Mouse (Mus musculus): Measurements from ENCODE around the gene Pex10. TPM values are rescaled to one million over a fixed set of nuclear protein-coding genes. Genes with fewer than 3 reads are reported as not detected.
A peak's percentile ranks its signal among the peaks of the same experiment; 100 is the strongest.

The Pex10 gene
- total RNA-seq (2014; rRNA removed) (12.8 and 20.2 TPM in 2 replicates), polyA plus RNA-seq (2015; fragmentation: Nextera tagmentation; extraction: Ambion mirVana) (15.4 and 15.9 TPM in 2 replicates)

DNA sequence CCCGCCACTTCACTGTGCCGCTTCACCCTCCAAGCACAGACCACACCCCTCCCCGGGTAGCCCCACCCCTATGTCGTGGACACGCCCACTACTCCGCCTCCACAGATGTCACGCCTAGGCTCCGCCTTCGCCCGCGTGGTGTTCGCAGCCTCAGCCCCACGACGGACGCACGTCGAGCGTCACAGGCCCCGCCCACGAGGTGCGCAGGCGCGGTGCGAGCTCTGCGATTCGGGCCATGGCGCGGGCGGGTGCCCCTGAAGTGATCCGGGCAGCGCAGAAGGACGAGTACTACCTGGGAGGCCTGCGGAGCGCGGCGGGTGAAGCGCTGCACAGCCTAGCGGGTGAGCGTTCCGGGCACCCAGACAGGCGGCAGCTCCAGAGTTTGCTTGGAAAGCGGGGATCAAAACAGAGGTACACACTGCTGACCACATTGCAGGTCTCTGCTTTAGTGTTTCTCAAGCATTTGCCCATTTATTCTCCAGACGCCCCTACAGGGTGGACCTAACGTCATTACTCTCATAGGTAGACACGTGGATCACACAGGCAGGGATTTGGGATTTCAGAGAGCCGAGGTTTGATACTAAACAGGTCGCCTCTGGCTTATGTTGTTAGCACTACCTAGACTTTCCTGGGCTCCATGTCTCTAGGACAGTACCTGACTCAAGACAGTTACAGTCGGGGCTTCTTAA is at the start of gene Pex10:
Gene Pex10, plus strand, starts transcription at position 183 of the 689 bp plus-strand sequence.
- ATAC-seq (peak; percentile 94), DNase-seq (ENCODE audit: low spot score) (peak; percentile 99)
- no peak for TF ChIP-seq CTCF (IDR thresholded peaks at IDR 0.05; ENCODE audit: low read depth)
- Histone ChIP-seq H3K9me3 (ENCODE audit: low read length) (no peaks in the 10 kb centered on the region), H3K4me1 (ENCODE audit: insufficient read depth, low read length) (no peaks in the 10 kb centered on the region), H3K27ac (peak within 1 kb of the TSS; percentile 66), H3K4me2 (ENCODE audit: low read depth, low read length) (peak within 1 kb of the TSS; percentile 90), H3K9ac (replicated peaks; ENCODE audit: low read length) (peak within 1 kb of the TSS; percentile 75), H3K4me3 (ENCODE audit: low read length) (peak within 1 kb of the TSS; percentile 68), H3K27me3 (ENCODE audit: insufficient read depth, low read length) (no peaks in the 10 kb centered on the region), H3K36me3 (ENCODE audit: insufficient read depth, low read length) (peaks cover 26% of the 10 kb centered on the region; the same call in 1 of the 2 replicates)
- WGBS = 2% methylated on average over 46 of the region's 48 CpGs

DNA sequence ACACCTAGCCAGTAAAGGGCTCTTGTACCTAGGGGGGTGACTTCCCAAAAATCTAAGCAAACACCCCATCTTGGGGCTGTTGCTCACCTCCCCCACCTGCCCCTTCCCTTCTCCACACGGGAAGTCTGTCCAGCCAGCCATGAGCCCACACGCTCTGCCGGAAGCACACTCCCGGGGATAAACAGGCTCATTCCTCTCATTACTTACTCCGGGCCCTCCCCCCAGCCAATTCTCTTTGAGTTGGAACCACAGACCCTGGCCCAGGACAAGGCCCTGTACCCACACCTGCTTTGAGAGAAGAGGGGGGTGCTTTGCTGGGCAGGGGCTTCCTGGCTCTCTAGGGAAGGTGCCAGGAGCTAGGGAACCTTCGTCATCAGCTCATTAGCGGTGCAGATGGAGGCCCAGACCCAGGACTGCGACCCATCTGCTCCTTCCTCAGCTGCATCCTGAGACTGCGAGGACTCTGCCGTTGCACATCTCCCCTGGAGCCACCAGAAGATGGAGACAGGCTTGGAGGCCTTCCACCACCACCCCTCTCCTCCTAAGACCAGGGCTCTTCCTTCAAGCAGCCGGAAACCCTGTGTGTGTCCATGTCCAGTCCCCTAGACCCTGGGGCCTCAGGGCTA is 49.5 kb upstream of the Pex10 start:
- ATAC-seq (no peak), DNase-seq (ENCODE audit: low spot score) (no peak)
- Histone ChIP-seq H3K27ac (no peak overlapping the region), H3K9me3 (ENCODE audit: low read length) (no peaks in the 10 kb centered on the region), H3K27me3 (ENCODE audit: insufficient read depth, low read length) (no peaks in the 10 kb centered on the region), H3K4me3 (ENCODE audit: low read length) (no peak overlapping the region), H3K4me2 (ENCODE audit: low read depth, low read length) (no peak overlapping the region), H3K4me1 (ENCODE audit: insufficient read depth, low read length) (peaks cover 22% of the 10 kb centered on the region), H3K36me3 (ENCODE audit: insufficient read depth, low read length) (no peaks in the 10 kb centered on the region), H3K9ac (replicated peaks; ENCODE audit: low read length) (no peak overlapping the region)
- TF ChIP-seq CTCF (IDR thresholded peaks at IDR 0.05; ENCODE audit: low read depth) = no peak
- 50% methylated on average over 11 of the region's 11 CpGs for WGBS

DNA sequence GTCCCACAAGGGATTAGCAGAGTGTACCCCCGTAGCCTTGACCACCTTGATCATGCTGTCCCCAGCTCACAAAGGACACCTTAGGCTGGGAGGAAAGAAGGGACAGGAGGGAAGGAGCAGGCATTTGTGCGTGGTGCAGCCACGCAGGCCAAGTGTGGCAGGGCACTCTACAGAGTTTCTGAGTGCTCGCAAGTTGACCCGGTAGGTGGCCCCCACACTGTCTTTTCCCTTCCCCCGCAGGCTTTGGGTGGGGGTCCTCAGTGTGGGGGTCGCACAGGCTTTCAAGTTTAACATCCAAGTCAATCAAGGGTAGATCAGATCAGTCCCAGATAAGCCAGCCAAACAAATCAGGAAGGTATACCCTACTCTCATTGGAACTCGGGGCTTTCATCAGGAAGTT is 48.8 kb upstream of the Pex10 start:
- Histone ChIP-seq H3K27ac (no peak overlapping the region), H3K4me2 (ENCODE audit: low read depth, low read length) (no peak overlapping the region), H3K4me3 (ENCODE audit: low read length) (no peak overlapping the region), H3K9ac (replicated peaks; ENCODE audit: low read length) (no peak overlapping the region), H3K27me3 (ENCODE audit: insufficient read depth, low read length) (no peaks in the 10 kb centered on the region), H3K4me1 (ENCODE audit: insufficient read depth, low read length) (peaks cover 22% of the 10 kb centered on the region), H3K36me3 (ENCODE audit: insufficient read depth, low read length) (no peaks in the 10 kb centered on the region), H3K9me3 (ENCODE audit: low read length) (no peaks in the 10 kb centered on the region)
- TF ChIP-seq CTCF (IDR thresholded peaks at IDR 0.05; ENCODE audit: low read depth) = no peak
- DNase-seq (ENCODE audit: low spot score) (no peak), ATAC-seq (no peak)
- 75% methylated on average over 8 of the region's 8 CpGs for WGBS

DNA sequence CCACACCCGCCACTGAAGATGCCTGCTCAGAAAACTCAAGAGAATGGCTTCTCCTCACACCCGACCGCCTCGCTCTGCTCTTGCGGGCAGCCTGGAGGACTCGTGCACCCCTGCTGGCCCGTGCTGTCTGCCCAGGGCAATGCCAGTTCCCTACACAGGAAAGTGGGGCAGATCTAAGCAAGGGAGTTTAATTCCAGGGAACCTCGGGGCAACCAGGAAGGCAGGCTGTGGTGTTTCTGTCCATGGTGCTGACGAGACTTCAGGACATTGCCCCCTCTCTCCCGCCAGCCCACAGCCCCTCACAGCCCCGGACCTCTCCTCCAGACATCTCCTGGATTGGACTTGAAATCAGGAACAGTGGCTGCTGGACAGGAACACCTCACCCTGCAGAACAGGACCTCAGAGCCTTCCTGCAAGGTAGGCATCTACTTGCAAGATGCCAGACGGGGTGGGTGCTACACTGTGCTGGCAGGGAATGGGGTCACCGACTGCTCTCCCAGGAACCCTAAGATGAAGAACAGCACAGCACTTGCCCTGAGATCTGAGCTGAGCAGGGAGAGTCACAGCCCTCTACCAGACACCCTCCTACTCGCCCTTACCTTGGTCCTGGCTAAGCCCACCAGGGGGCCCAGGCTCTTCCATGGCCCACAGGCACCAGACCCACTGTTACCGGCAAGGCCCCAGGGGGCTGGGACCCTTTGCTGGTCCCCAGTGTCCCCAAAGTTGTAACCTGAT is 48.0 kb upstream of the Pex10 start:
- no peaks in the 10 kb centered on the region for H3K27me3 ChIP-seq (ENCODE audit: insufficient read depth, low read length)
- H3K9ac ChIP-seq (replicated peaks; ENCODE audit: low read length) = no peak overlapping the region
- TF ChIP-seq CTCF (IDR thresholded peaks at IDR 0.05; ENCODE audit: low read depth) = peak; percentile 28; the same call in 1 of the 2 replicates
- peaks cover 23% of the 10 kb centered on the region for H3K4me1 ChIP-seq (ENCODE audit: insufficient read depth, low read length)
- 0 out of 2 replicates have a peak overlapping the region, but pooled peaks have one; percentile 2 for H3K4me3 ChIP-seq (ENCODE audit: low read length)
- WGBS = 16% methylated on average over 15 of the region's 15 CpGs
- no peak overlapping the region for H3K27ac ChIP-seq
- H3K4me2 ChIP-seq (ENCODE audit: low read depth, low read length) = peak overlapping the region; percentile 17
- H3K36me3 ChIP-seq (ENCODE audit: insufficient read depth, low read length) = no peaks in the 10 kb centered on the region
- DNase-seq (ENCODE audit: low spot score) = peak; percentile 55
- H3K9me3 ChIP-seq (ENCODE audit: low read length) = no peaks in the 10 kb centered on the region
- ATAC-seq = 0 out of 2 replicates have a peak, but pooled peaks have one; percentile 28

DNA sequence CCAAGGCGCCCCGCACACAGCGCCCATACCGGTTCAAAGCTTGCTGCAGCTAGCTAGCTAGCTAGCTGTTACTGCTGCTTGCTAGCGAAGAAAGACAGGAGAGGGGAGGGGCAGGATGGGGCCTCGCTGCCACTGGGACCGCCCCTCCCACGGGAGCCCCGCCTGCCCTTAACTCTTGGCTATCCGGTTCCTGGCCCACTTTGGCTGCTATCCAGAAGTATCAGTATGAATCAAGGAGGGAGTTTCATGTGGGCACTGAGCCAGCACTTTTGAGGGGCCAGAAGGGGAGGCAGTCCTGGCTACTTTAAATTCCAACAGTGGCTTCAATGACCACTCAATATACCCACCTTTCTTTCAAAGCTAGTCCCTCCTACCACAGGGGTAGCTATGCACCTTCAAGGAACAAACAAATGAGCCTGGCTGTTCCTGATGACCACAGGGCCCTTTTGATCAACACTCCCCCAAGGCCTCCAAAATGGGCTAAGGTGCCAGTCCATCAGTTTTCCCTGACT is 47.4 kb upstream of the Pex10 start:
- TF ChIP-seq CTCF (IDR thresholded peaks at IDR 0.05; ENCODE audit: low read depth) = no peak
- Histone ChIP-seq H3K4me3 (ENCODE audit: low read length) (0 out of 2 replicates have a peak overlapping the region, but pooled peaks have one; percentile 2), H3K27me3 (ENCODE audit: insufficient read depth, low read length) (no peaks in the 10 kb centered on the region), H3K36me3 (ENCODE audit: insufficient read depth, low read length) (no peaks in the 10 kb centered on the region), H3K9ac (replicated peaks; ENCODE audit: low read length) (0 out of 2 replicates have a peak overlapping the region, but pooled peaks have one; percentile 7), H3K27ac (no peak overlapping the region), H3K9me3 (ENCODE audit: low read length) (no peaks in the 10 kb centered on the region), H3K4me2 (ENCODE audit: low read depth, low read length) (peak overlapping the region; percentile 17), H3K4me1 (ENCODE audit: insufficient read depth, low read length) (peaks cover 29% of the 10 kb centered on the region)
- WGBS = 3% methylated on average over 10 of the region's 10 CpGs
- DNase-seq (ENCODE audit: low spot score) (peak; percentile 68), ATAC-seq (0 out of 2 replicates have a peak, but pooled peaks have one; percentile 10)

DNA sequence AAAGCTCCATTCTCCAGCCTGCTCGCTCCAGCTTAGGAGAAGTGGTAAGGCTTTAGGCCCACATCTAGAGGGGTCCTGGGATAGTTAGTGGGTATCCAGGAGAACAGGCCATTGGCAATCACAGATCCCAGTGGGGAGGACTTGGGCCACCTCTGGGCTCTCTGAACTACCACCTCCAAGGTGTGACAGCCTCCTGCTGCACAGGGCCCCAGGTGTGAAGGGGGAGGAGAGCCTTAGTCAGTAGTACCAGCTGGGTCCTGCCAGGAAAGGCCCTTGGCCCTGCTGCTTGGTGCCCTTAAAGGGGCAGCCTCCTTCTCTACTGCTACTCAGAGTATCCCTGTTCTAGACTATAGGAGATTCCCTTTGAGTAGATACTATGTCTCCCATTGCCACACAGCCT is 46.7 kb upstream of the Pex10 start:
- no peak for ATAC-seq
- DNase-seq (ENCODE audit: low spot score) = no peak
- WGBS = 82% methylated on average over 1 of the region's 1 CpGs

More for the DNA sequence above, 46.7 kb upstream of the Pex10 start:
- no peak overlapping the region for H3K4me2 ChIP-seq (ENCODE audit: low read depth, low read length)
- TF ChIP-seq CTCF (IDR thresholded peaks at IDR 0.05; ENCODE audit: low read depth) = no peak
- H3K27me3 ChIP-seq (ENCODE audit: insufficient read depth, low read length) = no peaks in the 10 kb centered on the region
- peaks cover 37% of the 10 kb centered on the region for H3K4me1 ChIP-seq (ENCODE audit: insufficient read depth, low read length)
- no peak overlapping the region for H3K9ac ChIP-seq (replicated peaks; ENCODE audit: low read length)
- no peak overlapping the region for H3K27ac ChIP-seq
- H3K9me3 ChIP-seq (ENCODE audit: low read length) = no peaks in the 10 kb centered on the region
- H3K36me3 ChIP-seq (ENCODE audit: insufficient read depth, low read length) = no peaks in the 10 kb centered on the region
- no peak overlapping the region for H3K4me3 ChIP-seq (ENCODE audit: low read length)

All from hindbrain, postnatal 0 days (tissue).